Mouse (Mus musculus) heart, postnatal 25 days (tissue): ENCODE results near the gene Rbfox3. TPM values are rescaled to one million over a fixed set of nuclear protein-coding genes. Genes with fewer than 3 reads are reported as not detected.
A peak's percentile ranks its signal among the peaks of the same experiment; 100 is the strongest.

Experiments used
- DNase-seq: peaks from one replicate; pipeline ENCODE4 v3.0.0; 2022; ENCODE audit warnings: low spot score
- intact Hi-C: fragments of 180-260 bp; cut with DNase I; formaldehyde crosslinking; loops from one replicate; pipeline ENCODE4 v1.15.1; 2025
- total RNA-seq, 2 experiments: library from RNA; stranded (reverse); gene quantifications; 2 replicates each; pipeline ENCODE4 v1.2.3; 2021

Gene Rbfox3
- total RNA-seq, 2 experiments from 2014 or later, result 0.08 TPM

DNA sequence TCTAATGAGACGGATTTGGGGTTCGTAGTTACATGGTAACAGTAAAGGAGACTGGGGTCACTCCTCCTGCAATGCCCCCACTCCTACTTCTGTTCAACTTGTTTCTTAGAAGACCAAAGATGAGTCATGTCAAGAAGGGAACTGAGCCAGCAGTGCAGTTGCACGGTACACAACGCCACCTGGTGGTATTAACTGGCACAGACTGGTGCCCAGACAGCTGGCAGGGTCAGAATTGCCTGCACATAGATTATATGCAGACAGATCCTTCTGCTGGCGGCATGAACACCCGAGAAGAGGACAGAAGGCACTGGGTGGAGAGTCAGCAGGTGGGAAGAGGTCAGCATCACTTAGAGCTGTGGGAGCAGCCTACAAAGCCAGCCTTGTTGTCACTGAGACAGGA is 171.4 kb downstream of the Rbfox3 start:
- intact Hi-C loops, result loop anchor here (2.0 to 5.0 kb wide), 4 partner anchors 168 to 293 kb away; no protein-coding TSS in a partner anchor
- peak; percentile 42 for DNase-seq

DNA sequence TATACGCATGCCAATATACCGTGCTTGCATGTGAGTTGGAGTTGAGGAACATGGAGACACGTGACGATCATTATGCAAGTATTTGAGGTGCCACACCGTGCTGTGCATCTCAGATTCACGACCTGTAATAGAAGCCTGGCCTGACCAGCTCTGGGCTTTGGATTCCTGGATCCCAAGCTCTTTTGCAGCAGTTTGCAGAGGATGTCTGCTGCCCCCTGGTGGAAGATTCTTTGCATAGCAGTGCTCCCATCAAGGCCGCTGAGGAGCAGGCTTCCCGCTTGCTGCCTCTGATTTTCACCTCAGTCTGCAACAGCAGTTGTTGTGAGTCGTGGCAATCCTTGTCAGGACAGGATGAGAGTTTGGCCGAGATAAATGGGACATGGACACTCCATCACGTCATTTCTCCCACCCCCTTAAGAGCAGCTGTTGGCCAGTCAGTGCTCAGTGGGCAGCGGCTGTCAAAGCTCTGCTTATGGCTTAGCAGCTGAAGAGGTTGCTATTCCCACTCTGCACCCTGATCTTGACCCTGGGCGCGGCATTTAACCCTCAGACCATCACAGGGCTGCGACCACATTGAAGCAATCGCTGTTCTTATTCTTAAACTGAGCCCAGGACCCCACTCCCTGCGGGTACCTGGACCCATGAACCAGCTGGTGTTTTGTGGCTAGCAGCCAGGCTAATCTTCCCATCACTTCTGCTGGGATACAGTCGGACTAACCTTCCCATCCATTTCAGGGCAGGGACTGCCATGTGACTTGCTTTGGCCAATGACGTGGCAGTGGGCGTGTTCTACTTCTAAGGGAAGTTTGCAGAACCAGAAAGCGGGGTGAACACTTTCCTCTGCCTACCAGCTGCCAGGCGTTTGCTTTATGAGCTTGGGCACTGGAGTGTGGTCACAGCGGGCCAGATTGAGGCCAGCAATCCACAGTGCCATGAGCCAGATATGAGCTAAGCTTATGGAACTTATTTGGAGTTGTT is 172.3 kb downstream of the Rbfox3 start:
- intact Hi-C loops, result loop anchor here (1.0 kb wide), 1 partner anchor 91 kb away; no protein-coding TSS in a partner anchor
- peak; percentile 40 for DNase-seq

DNA sequence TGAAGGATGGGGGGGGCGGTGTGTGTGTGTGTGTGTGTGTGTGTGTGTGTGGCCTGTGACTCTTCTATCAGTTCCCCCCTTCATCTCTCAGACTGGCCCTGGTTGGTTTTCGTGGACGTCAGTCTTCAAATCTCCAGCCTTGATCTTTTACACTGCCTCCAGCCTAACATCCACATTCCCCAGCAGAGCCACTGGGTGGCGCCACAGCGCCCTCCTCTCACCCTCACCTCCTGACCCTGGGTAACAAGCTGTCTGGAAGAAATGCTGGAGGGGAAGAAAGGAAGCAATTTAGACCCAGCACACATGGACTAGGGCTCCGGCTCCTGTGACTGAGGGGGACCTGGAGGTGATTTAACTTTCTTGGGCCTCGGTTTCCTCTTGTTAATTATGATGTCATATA is 173.1 kb downstream of the Rbfox3 start:
- no peak for DNase-seq
- intact Hi-C loops, result no loop called here

DNA sequence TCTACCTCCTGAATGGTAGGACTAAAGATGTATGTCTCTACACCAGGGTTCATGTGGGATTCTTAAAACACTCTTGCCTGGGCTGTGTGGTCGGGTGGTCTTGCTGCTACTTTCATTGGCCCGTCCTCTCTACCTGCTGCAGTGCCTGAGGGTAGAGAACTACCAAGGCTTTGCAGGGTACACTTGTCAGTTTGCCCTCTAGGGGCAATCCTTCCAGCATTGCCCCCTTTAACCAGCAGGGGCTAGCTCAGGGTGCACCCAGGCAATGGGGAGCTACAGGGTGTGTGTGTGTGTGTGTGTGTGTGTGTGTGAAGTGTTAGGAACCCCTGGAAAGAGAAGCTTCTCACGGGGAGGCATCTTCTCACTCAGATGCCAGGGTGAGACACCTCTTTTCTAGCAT is 173.6 kb downstream of the Rbfox3 start:
- intact Hi-C loops, result no loop called here
- DNase-seq, result no peak

DNA sequence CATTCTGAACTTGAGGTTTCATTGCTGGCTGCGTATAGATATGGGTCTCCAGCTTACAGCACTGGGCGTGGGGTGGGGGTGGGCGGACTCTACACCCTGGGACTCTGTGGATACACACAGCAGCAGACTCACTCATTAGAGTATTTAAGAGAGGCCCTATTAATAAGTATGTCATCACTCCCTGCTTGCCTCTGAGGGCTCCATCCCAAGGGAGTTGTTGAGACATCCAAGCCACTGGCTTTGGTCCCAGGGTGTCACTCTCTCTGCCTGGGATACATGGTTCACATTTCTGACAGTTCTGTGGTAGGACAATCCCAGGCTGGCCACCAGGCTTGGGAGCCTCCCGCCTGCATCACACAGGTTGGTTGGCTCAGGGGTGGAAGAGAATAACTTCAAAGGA is 174.4 kb downstream of the Rbfox3 start:
- intact Hi-C loops, result no loop called here
- DNase-seq, result no peak

DNA sequence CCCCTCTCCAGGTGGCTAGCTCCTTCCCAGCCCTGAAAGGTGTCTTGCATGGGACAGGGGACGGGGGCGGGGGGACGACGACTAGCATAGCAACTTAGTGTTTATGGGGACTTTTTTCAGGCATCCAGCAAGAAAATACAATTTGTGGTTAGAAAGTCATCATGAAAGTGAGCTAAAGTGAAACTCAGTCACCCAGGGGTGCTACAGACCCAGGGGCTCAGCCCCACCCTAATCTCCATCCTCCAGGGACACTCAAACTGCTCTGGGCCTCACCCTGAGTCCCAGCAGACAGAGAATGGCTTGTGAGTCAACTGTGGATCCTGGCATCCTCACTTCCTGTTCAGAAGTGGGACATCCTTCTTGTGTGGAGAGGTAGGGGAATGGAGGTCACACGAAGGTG is 179.7 kb downstream of the Rbfox3 start:
- no peak for DNase-seq
- intact Hi-C loops, result no loop called here

DNA sequence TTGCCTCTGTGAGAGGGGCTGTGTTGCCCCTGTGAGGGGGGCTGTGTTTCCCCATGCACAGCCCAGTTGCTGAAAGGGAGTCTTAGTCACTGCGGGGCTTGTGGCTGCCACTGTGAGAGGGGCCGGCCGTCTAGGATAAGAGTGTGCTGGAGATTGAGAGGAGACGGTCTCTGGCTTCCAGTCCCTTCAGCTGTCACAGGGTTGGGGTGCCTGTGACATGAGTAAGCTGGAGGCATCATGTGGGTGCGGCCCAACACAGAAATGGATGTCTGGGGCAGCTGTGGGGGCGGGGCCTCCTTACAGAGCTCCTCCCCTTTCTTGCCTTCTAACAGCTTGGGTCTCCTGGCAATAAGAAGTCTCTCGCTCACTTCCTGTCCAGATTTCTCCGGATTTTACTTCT is 182.0 kb downstream of the Rbfox3 start:
- DNase-seq, result peak; percentile 43
- intact Hi-C loops, result no loop called here

DNA sequence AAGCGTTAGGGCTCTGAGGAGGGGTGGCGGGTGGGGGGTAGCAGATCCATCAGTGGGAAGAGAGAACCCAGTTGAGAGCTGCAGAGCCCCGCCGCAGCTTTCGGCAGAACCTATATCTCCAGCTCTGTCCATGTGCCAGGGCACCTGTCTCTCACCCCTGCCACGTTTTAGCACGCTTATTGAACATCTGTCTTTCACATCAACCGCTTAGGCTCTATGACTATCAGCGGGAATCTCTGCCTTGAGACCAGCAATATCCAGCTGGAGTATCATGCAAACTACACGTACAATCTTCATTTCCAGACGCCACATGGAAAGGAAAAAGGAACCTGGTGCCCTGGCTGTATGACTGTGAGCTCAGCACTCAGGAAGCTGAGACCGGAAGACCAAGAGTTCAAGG is 182.6 kb downstream of the Rbfox3 start:
- intact Hi-C loops, result no loop called here
- no peak for DNase-seq

DNA sequence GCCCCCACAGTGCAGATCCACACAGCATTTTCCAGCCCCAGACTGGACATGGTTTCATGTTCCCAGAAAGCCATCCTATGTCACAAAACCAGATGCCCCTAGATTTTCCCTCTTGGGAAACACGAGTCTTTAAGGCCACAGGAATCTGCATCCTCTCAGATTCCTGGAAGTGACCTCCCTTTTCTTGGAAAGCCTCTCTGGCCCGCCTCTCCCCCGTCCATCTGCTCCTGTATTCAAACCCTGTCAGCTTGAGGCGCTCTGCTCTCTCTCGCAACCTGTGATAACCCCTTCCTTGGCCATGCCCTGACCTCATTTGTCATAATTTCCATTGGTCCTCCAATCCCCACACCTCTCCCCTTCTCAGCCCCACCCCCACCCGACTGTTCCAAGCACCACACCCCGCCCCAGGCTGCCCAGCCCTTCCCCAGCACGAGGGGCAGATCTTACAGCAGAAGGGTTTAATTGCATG is 183.3 kb downstream of the Rbfox3 start:
- no peak for DNase-seq
- intact Hi-C loops, result no loop called here

DNA sequence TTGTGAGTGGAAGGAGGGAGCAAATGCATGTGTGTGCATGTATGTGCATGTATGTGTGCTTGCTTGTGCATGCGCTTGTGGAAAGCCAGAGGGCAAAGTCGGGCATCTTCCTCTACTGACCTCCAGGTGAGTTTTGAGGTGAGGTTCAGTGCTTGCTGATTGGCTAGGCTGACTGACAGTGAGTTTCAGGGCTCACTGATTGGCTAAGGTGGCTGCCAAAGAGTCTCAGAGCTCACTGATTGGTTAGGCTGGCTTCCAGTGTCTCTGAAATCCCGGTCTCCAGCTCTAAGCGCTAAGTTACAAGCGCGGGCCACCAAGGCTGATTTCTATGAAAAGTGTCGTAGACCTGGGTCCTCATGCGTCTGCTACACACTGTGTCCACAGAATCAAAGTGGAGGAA is 185.0 kb downstream of the Rbfox3 start:
- DNase-seq, result no peak
- intact Hi-C loops, result no loop called here

DNA sequence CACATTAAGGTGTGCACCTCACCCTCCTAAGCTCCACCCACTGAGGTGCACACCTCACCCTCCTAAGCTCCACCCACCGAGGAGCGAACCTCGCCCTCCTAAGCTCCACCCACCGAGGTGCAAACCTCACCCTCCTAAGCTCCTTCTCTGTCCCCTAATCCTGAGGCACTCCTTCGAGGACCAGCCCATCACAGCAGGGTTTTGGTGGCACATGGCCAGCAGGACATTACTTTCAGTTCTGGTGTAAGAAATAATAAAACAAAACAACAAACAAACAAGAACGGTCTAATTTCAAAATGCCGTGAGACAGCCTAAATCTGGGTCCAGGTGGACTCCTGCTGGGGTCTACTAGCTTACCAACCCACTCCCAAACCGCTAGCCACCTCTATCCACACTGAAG is 187.0 kb downstream of the Rbfox3 start:
- intact Hi-C loops, result no loop called here
- DNase-seq, result no peak

DNA sequence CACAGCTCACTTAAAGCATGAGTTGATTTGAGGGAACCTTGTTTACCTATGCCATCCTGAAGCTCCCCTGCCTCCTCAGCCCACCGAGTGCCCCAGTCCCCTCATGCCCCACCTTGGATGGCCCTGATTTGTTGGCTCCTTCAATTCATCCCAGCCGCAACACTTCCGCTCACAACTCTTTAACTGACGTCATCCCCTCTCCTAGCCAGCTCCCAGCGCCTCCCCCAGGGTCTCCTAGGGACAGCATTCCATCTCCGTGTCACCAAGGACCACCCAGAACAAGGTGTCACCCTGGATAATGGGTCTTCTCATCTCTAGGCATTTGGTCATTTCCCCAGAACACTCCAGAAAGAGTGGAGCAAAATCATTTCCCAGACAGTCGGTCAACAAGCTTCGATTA is 188.2 kb downstream of the Rbfox3 start:
- no peak for DNase-seq
- intact Hi-C loops, result no loop called here

DNA sequence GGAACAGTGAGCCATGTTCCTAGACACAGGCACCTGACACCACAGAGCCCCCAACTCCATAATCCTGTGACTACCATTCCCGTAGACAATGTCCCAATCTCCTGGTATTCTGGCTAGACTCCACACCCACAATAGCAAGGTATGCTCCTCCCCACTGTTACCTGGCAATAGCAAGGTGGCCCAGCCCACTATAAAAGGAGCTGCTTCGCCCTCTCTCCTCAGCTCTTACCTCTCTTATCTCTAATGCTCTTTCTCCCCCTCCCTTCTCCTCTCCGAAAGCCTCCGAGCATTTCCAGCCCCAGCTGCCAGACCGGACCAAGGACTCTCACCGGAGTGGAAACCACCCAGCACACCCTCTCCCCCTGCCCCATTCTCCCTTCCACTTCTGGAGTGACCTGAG is 189.5 kb downstream of the Rbfox3 start:
- DNase-seq, result no peak
- intact Hi-C loops, result no loop called here

DNA sequence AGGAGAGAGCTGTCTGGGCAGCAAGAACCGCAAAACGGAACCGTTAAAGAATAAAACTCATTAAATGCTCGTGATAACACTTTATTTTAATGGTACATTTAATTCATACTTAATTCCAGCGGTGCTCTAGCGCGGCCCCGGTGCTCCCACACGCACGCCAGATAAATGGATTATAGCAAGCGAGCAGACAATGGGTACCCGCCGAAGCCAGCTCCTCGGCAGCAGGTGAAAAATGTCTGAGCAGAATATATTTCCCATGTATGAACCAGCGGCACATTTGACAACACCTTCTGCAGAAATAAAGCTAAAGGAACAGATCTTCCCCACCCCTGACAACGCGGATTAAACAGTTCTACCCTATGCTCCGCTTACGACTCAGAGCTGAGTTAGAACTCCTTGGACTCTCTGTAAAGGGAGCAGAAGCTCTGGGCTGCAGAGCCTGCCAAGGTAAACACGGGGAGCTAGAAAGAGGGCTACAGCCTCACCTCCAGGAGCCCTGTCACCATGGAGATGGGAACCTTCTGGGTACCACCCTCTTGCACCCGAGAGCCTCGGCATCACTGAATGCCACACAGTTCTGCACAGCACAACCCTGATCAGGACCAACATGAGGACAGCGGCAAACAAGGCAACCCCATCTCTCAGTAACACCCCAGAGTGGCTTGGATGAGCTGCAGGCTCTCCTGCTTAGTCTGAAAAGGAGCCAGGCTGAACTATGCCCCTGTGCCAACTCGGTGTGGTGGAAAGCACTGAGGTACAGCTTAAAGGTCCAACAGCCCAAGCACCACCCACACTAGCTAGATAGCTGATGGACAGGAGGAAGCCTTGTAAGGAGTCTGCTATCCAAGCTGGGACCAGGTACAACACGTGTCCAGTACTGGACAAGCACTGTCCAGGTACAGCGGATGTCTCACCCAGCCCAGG is 196.5 kb downstream of the Rbfox3 start:
- no peak for DNase-seq
- intact Hi-C loops, result no loop called here

DNA sequence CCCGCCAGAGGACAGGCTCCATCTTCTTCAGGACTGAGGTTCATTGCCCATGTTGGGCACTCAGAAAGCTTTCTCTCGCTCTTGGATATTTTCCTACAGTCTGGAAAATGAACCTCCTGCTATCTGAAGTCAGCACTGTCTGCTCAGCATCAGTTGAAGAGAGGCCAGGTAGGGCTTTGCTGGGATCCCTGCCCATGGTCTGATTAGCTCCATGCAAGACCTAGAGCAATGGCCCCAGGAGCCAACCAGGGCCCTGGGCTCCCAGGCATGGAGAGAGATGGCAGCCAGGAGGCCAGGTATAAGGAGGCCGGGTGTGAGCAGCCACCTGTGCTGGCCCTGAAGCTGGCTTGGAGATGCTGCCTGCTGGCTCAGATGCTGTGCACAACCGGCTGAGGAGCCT is 198.6 kb downstream of the Rbfox3 start:
- no peak for DNase-seq
- intact Hi-C loops, result no loop called here

DNA sequence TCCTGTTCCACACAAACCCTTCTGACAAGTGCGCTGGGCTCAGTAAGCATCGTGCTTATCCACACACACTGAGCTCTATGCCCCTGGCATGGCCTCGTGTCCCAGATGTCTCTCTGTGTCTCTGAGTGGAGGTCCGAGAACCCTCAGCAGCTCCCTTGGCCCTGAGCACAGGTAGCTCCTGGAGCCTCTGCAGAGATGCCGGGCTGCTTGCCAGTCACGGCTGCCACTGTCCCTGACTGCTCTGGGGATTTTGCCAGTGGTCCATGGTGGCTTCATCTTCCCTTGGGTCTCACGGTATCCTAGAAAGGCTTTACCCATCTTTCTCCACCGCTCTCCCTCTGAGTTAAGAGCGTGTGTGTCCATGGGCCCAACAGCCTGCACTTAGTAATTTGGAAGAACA is 199.3 kb downstream of the Rbfox3 start:
- intact Hi-C loops, result no loop called here
- DNase-seq, result no peak

DNA sequence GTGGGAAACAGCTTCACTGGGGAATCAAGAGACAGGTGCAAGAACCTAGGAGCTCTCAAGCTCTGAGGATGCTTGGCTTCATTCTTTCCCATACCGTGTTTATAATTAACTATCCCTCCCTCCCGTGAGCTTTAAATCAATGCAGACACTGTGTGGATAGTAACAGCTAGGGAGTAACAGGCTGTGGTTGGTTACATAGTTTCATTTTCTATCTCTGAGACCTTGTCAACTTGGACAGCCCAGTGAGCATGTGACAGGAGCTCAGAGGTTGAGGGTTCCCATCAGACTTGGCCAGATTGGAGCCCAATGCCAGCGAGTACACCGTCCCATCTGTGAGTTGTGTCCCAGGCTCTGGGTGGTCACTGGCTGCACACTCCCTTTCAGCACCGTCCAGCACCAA is 201.4 kb downstream of the Rbfox3 start:
- intact Hi-C loops, result no loop called here
- no peak for DNase-seq

DNA sequence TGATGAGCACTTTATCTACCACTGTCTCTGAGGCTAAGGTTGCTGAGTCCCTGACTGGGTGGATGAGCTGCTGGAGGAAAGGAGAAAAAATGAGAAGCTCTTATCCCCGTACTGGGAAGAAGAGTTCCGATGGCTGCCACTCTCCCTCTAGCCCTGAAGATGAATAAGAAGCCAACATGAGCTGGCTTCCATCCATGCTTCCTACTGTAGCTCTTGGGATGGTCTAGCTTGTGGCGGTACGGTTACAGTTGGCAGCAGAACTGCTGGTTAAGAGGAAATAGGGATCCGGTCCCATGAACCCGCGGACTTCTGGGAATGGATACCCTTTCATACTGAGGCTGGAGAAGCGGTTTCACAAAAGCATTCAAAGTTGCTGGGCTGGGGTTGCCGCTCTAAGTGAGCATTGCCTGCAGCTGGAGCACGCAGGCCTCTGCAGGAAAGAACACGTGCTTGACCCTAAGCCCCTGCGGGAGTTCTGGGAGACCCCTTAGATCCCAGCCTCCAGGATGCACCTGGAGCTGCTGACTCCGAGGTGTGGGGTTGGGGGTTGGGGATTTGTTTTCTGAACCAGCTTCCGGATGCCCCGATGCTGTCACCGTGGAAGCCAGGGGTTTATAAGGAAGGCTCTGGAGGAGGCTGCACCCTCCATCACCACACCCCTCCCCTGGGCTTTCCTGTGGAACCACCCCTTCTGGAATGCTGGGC is 215.0 kb downstream of the Rbfox3 start:
- intact Hi-C loops, result no loop called here
- no peak for DNase-seq

DNA sequence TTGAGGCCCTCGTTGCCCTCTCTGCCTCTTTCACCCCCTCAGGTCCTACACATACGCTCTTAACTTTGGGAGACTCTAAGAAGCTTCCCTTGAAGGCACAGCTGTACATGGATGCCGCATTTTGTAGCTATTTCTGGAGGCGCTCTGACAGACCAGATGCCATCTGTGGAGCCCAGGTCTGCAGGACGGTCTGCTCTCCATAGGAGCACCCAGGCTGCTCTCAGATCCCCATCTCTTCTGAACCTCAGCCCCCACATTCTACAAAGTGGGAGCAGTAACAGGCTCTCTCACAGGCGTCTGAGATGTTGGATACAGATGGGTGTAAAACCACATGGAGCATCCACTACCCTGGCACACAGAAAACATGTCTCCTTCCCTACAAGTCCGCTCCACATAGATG is 218.1 kb downstream of the Rbfox3 start:
- intact Hi-C loops, result no loop called here
- DNase-seq, result no peak

DNA sequence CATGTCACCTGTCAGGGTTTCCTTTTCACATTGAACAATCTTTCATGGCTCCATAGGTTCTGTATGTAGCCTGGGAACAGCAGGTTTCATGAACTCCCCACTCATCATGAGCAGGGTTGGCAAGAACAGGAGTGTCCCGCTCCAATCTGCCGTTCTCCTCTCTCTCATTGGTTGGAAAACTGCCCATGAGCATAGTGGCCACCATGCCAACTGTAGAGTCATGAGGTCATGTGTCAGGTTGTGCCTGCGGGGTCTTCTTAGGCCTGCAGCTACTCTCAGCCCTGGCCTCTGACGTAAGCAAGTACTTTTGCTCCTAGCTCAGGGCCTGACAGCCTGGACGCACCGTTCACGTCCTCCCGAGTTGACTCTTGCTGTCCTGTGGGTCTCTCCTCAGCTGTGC is 221.1 kb downstream of the Rbfox3 start:
- intact Hi-C loops, result no loop called here
- no peak for DNase-seq
